Mouse (Mus musculus): Measurements from ENCODE around the gene Zfp628.
A peak's percentile ranks its signal among the peaks of the same experiment; 100 is the strongest.

Gene Zfp628

GRCm38 (mm10) chr7:4940068-4940479 lies 25.1 kb downstream of the Zfp628 start:
- peak; percentile 72 to 85 for DNase-seq (ENCODE audit: low spot score in 2 of 2)

DNA sequence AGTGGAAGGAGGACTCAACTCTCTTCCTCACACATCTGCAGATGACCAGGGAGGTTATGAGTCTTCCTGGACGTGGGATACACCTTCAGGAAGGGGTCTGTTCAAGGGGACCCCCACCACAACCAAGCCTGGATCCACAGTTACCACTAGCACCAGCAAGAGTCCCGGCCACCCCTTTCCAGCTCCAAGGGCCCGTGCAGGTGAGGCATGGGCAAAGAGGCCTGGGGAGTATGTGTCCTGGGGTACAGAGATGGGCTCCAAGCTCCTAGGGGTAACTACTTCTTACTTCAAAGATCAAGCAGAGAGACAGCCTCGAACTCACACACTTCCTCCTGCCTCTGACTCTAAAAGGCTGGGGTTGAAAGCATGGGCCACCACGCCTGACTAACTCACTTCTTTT lies 27.7 kb downstream of the Zfp628 start:
- no peak for DNase-seq (ENCODE audit: low spot score in 2 of 2)

DNA sequence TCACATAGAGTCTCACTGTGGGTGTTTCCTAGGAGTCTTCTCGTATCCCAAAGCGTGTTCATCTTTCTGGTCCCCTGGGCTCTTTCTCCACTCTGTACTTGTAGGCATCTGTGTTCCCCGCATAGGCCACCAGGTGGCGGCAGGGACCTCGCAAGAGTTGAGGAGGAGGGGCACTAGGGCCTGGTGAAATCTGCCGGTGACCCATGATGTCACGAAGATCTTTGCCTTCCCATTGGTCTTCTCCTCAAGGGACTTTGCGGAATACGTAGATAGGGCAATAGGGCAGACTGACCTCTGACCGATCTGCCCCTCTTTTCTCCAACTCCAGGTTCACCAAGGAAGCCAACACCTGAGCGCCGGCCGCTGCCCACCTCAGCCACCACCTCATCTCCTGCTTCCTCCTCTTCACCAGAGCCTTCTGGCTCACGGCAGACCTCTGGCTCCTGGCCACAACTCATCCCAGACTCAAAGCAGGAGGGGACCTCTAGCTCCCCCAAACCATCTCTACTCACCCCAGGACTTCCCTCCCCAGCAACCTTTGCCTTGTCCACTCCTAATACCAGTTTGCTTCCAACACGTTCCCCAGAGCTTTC lies 28.3 kb downstream of the Zfp628 start:
- DNase-seq (ENCODE audit: low spot score in 2 of 2): peak; percentile 91

- DNase-seq (ENCODE audit: low spot score in 2 of 2): no peak
Measured at GRCm38 (mm10) chr7:4947855-4948254, 32.8 kb downstream of the Zfp628 start.

DNA sequence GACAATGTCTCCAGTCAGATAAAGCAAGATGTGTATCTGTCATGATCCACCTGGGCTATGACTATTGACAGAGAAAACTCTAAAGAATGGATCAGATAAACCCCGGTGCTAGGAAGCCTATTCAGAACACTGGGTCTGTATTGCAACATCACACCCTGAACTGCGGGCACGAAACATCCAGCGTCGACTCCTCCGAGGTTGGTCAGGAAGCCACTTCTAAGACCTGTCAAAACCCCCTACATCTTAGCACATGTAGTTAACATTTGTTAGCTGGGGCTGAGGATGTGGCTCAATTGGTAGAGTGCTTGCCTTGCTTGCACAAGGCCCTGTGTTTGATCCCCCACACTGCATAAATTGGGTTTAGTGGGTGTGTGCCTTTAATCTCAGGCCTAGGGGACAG lies 33.4 kb downstream of the Zfp628 start:
- no peak for DNase-seq (ENCODE audit: low spot score in 2 of 2)

- no peak for DNase-seq (ENCODE audit: low spot score in 2 of 2)
Measured at GRCm38 (mm10) chr7:4950561-4951342, 35.7 kb downstream of the Zfp628 start.

DNA sequence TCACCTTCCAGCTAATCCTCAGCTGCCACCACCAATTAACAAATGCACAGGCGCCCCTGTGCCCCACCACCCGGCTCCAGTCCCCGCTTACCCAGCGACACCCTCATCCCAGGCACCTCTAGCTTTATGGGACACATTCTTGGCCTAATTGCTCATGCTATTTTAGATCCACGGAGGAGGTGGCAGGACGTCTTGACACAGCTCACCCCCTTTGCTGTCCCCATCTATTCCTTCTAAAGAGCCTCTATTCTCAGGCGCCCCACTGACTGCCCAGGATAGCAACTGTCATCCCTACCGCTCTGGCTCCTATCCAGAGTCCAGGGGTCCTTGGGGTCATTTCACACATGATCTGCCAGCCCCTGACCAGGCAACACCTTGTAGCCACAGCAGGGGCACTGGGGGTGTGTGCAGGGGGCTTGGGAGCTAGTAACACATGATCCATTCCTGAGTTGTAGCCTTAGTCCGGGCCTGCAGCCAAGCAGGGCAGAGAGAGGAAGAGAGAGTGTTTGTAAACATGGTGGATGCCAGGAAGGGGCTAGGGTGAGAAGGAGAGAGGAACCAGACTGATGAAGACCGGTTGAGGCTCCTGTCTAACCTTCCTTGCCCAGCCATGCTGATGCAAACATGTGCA lies 38.9 kb downstream of the Zfp628 start:
- DNase-seq (ENCODE audit: low spot score in 2 of 2): peak; percentile 51 to 55

DNA sequence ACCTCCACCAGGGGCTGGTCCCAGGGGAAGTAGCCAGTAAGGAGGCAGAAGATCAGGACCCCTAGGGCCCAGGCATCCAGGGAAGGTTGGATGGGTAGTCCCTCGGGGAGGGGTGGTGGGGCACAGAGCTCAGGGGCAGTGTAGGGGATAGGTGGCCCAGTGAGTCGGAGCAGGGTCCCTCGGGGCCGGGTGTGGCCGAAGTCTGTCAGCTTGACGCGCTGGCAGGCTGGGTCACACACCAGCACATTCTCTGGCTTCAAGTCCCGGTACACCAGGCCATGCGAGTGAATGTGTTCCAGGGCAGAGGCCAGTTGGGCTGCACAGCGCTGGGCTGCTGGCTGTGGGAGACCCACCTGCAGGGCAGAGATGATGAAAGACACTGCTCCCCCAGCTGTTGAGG lies 42.3 kb downstream of the Zfp628 start:
- no peak for DNase-seq (ENCODE audit: low spot score in 2 of 2)

DNA sequence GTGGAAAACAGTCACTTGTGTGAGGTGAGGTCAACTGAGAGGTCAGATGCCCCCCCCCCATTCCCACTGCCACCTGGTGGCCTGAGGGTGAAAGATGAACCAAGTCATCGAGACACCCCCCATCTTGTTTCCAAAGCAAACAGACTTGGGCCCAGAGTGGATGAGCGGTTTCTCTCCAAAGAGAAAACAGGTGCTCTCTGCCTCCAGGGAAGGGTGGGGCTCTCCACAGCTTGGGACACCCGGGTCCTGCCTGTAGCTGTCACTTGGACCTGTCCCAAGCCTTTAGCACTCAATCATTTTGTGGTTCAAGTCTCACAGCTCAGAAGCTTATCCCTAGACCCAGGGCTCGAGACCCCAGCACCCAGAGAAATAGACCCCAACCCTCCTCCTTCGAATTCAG lies 48.5 kb downstream of the Zfp628 start:
- no peak for DNase-seq (ENCODE audit: low spot score in 2 of 2)

- DNase-seq (ENCODE audit: low spot score in 2 of 2): peak; percentile 77 to 84
Measured at GRCm38 (mm10) chr7:4964272-4964671, 49.3 kb downstream of the Zfp628 start, which contains the start of gene Sbk2. Sbk2 (minus strand) TSS chr7:4964406.

GRCm38 (mm10) chr7:4964988-4965387 lies 50.0 kb downstream of the Zfp628 start:
- no peak for DNase-seq (ENCODE audit: low spot score in 2 of 2)

- DNase-seq (ENCODE audit: low spot score in 2 of 2): no peak
Measured at GRCm38 (mm10) chr7:4971068-4971467, 56.1 kb downstream of the Zfp628 start, which contains the start of gene Sbk3. Sbk3 (minus strand) TSS chr7:4971168.
